Mouse (Mus musculus) gastrocnemius, postnatal 14 days (tissue): Measurements from ENCODE around the gene Tfec. TPM values are rescaled to one million over a fixed set of nuclear protein-coding genes. Genes with fewer than 3 reads are reported as not detected.

ENCODE experiments used
- DNase-seq: peaks from one replicate; pipeline ENCODE4 v3.0.0; 2021; ENCODE audit warnings: mixed read lengths
- intact Hi-C: fragments of 180-260 bp; cut with DNase I; formaldehyde crosslinking; loops from one replicate; pipeline ENCODE4 v1.15.1; 2025; ENCODE audit warnings: low total_unique reads
- long read RNA-seq, 2 experiments: library from polyadenylated mRNA; stranded (forward); transcript quantifications; one replicate each; pipeline ENCODE4 v2.0.0; 2021
- total RNA-seq, 2 experiments: library from RNA; stranded (reverse); gene quantifications; 2 replicates each; pipeline ENCODE4 v1.2.3; 2021

Tfec gene
- total RNA-seq = under 1 TPM; 0.18 to 0.25 TPM
- long read RNA-seq, experiment 1 = 0 reads
- long read RNA-seq, experiment 2 = 0 reads

DNA sequence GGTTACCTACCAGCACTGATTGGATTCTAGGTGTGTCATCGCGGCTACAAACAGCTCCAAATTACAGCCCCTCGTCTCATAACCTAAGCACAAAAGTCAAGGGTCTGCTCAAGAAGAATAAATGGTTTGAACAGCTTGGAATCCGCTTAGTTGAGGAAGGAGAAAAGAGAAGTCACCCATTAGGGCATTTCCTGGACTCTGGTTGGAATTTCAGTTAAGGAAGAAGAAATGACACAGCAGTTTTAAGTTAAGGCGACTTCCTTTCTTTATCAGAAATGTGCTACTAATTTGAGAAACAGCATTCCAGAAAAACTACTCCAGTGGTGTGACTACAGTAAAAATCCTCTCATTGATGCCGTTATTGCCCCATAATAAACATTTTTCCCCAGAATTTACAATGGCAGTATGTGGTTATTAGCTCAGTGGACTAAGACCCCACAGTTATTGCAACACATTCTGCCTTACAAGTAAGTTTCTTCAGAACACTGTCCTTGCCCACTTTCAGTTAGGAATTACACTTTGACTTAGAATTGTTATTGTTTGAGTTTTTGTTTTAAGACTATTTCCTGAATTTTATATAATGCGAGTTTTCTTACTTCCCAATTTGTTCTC lies at the start of gene Tfec:
Gene Tfec, minus strand, starts transcription at position 191 of the 612 bp plus-strand sequence.
- no peak for DNase-seq
- intact Hi-C loops = no loop called here

DNA sequence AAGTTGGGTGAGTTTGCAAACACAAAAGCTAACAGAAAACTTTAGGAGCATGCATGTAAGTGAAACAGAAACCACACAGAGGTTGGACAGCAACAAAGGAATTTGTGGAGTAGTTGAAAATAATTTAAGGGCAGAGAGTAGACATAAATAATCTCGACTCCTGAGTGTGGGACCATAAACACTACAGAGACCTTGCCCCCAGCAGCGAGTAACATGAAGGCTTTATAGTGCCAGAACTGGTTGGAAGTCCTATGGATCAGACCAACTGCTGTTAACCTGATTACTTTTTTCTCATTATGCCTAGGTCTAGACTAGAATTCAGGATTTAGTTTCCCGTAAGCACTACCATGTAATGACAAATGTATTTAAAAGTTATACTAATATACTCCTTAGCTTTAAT lies 49.6 kb upstream of the Tfec start:
- intact Hi-C loops = no loop called here
- no peak for DNase-seq

DNA sequence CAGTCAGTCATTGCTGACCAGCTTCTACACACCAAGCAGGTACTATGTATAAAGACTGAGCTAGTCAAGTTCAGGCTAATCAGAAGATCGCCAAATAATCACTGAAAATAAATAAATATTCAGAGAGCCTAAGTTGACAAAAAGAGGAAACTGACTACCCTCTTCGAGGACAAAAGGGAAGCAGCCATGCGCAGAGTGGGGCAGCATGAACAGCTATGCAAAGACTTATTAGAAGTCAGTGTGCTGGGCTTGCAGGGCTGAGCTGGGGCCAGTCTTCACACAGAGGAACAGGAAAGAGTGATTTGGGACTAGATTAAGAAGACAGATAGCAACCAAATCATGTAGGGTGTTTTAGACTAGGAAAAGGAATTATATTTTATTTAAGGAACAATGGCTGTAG lies 45.3 kb upstream of the Tfec start:
- intact Hi-C loops = no loop called here
- no peak for DNase-seq

DNA sequence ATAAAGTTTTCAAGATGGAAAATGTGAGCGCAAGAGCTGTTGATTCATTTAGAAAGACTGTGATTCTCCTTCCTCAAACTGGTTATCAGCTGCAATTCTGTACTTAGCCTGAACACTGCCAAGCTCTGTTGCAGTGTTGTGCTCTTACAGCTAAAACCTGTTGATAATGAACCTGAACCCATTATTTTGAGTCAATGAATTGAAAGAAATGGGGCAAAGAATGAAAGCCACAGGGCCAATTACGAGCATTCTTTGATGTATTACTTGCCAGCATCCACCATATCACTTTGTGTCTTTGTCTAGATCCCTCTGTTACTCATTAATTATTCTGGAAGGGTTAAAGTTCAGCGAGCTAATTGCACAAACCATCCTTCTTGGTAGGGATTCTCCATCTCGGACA lies 44.2 kb upstream of the Tfec start:
- no peak for DNase-seq
- intact Hi-C loops = no loop called here

DNA sequence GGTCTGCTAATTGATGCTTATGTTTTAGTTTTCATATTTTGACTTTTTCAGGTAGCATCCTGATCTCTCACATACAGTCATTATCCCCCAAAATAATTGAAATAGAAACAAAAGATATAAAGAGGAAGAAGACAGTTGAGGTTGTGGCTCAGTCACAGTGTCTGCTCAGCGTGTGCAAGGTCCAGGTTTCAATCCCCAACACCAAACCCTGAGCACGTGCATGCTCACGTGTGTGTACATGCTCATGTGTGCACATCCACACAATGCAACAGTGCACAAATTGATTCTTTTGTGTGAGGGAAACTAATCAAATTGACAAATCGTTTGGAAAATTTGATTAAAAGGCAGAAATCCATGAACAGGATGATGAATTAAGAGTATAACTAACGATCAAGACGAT lies 32.8 kb upstream of the Tfec start:
- DNase-seq = no peak
- intact Hi-C loops = no loop called here

DNA sequence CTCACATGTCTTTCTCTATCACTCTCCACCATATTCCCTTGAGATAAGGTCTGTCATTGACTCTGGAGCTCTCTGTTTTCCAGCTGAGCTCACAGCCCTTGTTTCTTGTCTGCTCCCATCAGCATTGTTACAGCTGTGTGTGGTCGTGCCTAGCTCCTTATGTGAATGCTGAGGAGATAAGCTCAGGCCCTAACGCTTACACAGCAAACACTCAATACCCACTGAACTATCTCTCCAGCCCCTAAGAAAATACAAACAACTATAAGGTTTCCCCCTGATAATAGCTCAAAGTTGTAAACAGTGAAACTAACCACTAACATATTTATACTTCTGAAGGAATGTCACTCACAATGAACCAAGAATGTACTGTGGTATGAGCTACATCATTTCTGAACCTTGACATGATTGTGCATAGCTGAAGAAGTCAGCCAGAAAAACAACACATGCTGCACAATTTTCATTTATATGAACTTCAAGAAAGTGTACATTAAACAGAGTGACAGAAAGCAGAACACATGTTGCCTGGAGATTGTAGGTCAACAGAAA lies 21.9 kb upstream of the Tfec start:
- no peak for DNase-seq
- intact Hi-C loops = no loop called here

DNA sequence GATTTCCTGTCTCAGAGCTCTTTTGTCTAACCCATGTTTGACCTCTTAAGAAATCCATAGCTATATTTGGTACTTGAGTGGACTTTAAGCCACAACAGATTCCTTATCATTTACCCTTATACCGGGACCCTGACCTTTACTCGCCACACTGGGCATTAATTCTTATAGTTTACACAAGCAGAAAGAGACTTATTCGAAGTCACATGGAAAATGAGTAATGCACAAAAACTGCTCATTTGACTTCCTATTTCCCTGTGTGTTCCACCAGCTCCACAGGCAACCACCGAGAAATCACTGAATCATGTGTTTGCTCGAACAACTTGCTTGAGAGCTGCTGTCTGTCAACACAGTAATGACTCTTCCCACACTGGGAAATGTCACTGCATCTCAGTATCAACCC lies 6.4 kb downstream of the Tfec start:
- intact Hi-C loops = no loop called here

DNA sequence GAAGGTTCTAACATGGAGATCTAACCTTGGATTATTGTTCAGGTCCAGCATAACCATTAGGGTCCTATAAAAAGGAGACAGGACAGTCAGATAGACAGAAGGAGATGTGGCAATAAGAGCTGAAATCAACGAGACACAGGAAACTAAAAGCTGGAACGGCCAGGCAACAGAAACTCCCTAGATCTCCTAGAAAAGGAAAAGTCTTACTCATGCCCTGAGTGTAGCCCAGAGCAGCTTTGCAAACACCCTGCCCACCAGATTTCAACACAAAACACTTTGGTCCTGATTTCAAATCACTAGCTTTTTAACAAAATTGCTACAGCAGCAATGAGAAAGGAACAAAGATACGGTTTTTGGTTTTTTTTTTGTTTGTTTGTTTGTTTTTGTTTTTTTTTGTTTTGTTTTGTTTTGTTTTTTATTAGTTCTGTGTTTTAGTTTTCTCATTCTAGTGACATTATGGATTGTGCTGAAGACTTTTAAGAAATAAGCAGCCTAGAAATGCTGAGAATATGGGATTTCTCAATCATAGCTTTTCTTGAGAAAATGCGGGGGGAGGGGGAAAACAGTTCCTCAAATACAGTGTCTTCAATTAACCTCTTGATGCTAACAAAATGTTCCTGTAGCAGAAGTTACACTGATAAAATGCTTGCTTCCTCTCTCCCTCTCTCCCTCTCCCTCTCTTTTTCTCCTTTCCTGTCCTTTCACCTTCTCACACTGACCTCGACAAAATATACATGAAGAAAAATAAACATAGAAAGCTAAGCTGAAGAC lies 14.5 kb downstream of the Tfec start:
- no peak for DNase-seq
- intact Hi-C loops = no loop called here

More for the DNA sequence above, 6.4 kb downstream of the Tfec start:
- no peak for DNase-seq

DNA sequence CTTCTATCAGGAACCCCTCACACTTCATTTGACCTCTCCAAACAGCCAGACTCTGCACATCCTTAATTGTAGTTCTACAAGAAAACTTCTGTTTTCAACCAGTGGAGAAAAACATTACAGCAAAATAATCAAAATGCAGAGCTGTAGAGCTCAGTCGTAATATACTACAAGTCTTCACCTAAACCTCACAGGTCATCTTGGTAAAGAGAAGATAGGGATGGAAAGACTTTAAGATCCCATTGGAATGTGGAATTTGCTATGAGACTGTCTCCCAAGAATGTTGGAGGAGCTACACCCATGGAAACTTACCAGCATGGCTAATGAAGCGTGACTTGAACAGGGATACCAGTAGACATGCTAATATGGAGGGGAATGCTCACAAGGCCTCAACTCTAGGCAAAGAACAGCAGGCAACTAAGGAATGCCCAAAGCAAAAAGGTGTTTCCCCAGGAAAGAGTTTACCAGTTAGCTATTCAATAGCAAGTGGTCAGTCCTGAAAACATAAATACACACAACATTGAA lies 24.2 kb downstream of the Tfec start:
- no peak for DNase-seq
- intact Hi-C loops = no loop called here

DNA sequence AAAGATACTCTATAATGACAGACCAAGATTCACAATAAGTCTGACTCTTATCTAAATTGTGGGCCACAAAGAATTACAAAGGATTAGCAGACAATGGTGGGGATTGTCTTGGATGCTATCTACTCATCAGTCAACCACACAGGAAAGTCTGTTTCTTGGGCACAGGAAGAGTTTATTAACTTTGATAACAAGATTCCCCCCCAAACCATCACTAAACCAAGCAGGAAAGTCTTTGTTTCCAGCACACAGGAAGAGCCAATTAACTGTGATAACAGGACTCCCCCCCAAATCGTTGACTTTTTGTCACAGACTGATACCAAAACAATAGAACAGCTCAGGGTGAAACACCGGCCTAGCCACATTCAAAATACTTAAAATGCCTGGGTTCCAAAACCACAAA lies 28.2 kb downstream of the Tfec start:
- no peak for DNase-seq
- intact Hi-C loops = no loop called here

DNA sequence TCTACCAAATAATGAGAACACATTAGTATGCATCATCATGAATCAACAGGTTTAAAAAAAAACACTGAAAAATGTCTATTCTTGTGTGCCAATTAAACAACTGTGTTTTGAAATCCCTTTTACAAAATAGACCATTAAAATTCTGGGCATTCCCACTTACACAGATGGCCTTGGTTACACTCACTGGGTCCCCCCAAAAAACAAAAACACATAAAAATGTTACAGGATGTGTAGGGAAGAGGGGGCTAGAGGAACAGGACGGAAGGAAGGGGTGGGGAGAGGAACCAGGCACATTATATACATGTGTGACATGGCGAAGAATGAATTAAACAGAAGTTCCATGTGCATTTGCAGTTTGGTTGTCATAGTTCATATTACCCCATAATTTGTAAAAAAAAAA lies 29.9 kb downstream of the Tfec start:
- no peak for DNase-seq
- intact Hi-C loops = no loop called here

DNA sequence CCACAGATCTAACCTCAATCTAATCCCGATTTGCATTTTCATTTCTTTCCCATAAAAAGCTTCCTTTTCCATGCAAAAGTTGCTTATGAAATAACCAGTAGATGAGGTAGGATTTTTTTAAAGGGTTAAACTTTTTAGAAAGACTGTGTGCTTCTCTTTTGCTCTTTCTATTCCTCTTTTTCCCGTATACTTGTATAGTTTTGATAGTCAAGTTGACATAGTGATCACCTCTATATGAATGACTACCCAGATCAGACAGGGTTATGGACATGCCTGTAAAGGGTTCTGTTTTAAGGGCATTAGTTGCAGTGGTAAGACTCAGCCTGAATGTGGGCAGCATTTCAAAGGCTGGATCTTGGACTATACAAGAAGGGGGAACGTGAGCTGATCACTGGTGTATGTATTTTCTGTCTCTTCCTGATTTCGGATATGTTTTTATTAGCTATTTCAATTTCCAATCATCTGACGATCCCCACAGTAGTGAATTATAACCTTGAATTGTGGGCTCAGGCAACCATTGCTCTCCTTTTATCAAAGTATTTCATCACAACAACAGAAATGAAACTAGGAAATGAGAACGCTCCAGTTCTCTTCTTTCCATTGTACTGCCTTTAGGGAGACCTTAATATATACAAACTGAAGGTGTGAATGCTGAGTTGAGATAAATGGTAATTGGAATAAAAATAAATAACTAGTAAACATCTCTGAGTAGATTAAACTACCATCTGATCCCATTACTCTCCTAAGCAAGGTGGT lies 35.3 kb downstream of the Tfec start:
- intact Hi-C loops = no loop called here
- DNase-seq = no peak

DNA sequence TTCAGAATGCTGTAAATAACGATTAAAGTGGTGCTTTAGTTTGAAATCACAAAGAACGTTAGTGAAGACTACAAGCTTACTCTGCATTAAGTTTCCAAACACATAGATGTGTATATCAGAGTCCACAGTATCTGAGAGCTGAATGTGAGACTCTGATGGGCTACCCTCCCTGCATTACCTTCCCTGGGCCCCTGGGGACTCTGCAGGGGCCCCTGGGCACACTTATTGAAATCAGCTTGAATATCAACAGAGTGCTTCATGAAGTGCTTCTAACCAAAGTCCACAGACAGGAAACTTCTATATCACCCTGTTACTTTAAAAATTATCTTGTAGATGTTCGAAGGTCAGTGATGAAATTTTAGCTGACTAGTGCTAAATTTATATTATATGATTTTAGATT lies 36.2 kb downstream of the Tfec start:
- no peak for DNase-seq
- intact Hi-C loops = no loop called here

DNA sequence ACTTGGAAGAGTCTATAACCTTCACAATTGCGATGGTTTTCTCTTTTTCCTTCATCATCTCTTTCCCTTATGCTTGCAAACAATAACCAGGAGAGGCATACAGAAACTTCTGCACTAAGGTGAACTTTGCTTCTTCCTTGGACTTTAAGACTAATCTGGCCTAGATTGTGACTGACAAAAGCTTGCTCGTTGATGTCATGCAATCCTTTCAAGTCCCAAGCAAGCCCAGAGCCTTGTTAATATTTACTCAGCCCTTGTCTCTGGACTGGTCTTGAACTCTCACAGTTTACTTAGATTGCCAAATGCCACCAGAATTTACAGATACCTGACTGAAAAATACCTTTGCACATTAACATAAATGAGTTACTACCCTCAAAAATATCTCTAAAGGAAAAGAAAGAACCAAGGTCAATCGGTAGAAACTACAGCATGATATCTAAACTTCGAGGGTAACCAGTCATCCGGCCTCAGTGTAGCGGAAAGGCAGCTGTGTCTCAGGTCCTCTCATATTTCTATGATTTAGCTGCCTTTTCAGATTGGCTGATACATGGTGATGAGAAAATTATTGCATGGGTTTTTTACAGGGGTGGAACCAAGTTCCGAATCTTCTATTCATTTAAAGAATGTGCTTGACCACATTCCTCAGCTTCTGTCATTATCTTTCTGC lies 42.2 kb downstream of the Tfec start:
- intact Hi-C loops = no loop called here
- DNase-seq = no peak

DNA sequence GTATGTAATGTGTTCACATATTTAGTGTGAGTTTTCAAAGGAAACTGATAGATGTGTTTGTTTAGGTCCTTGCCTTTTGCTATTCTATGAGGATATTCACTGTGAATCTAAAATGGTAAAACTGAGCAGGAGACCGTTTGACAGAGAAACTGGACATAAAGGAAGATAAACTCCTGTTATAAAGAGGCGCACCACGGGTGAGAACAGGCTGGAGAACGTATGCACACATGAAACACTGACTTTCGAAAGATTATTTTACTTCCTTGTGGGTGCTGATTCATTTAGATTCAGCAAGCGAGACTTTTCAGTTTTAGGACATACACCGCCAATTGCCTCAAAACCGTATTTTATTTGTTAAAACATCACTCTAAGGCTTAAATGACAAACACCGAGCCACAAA lies 43.3 kb downstream of the Tfec start:
- intact Hi-C loops = no loop called here
- DNase-seq = no peak

DNA sequence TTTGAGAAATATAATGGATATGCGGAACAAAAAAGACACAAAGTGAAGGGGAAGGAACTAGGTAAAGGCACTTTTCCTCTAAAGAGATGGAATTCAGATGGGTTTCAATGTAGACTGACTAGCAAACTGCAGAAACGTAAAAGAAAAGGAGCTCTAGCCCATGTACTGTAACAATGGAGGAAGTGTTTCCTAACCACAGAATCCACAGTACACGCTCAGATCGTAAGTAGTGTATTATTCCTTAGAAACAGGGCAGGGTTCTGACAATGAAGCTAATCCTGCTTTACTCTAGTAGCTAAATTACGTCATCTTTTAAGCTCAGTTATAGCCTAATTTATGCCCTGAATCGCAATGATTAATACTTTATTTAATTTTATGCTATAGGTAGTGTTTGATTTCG lies 51.7 kb downstream of the Tfec start:
- intact Hi-C loops = no loop called here
- DNase-seq = no peak

DNA sequence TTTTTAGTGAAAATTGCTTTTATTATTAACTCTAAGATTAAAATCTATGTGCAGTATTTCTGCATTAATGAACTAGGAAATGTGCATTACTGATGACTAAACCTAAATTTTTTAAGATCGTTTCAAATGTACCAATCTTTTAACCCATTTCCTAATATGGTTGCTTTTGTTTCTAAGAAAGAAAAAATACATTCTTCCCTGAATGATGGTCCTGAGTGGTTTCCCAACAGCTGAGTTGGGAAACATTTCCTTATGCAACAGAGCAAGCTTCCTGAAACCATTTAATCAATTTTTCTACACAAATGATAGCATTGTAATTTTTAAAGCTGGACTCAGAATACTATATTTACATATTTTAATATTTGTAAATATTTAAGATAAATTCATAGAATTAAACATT lies 62.6 kb downstream of the Tfec start:
- DNase-seq = no peak
- intact Hi-C loops = no loop called here

DNA sequence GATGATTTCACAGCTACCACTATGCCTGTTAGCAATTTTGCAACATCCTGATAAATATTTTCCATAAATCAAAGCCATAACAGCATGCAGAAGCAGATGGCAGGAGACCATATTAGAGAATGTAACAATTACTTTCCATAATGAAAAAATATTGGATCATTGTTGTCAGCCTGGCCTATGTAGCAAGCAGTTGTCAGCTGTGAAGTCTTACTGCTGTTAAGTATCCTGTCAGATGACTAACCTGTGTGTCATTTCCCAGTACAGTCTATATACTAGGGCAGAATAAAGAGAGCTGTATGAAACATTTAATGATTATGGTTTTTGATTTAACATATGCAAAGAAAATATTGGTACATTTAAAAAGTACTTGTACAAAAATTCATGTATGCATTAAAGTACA lies 69.9 kb downstream of the Tfec start:
- intact Hi-C loops = no loop called here

DNA sequence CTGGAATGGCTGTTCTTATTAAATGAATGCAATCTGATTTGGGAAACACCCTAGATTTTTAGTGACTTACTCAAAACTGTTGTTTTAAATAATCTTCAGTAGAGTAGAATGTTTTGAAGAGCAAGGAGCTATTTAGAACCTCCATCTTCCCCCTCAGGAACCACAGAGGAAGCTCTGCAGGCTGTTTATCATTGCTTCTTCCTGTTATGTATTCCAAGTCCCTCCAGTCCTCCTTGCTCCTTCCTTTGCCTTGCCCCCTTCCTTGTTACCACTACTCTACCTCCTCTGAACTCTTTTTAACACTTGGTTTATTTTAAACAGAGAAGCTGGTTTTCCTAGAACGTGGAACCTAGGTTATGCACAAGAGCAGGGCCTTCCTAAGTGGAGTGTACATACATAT lies 76.3 kb downstream of the Tfec start:
- intact Hi-C loops = no loop called here
- no peak for DNase-seq

More for the DNA sequence above, 69.9 kb downstream of the Tfec start:
- no peak for DNase-seq

DNA sequence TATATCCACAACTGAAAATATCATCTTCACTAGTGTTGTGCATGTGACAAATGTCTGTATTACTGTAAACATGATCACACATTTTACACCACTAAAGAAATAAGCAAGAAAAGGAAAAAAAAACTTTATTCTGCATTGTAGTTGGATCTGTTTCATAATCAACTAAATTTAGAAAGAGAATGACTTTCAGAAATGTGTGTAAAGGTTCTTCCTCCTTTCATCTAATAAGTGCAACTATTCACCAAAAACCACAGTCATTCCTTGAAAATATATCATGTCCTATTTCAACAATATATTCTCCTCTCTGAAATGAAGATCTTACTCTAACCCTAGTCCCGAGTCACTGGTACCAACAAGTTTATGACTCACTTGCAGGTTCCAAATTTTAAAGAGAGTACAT lies 91.9 kb downstream of the Tfec start:
- no peak for DNase-seq
- intact Hi-C loops = no loop called here
